Mouse (Mus musculus): ENCODE data around the gene Tcl1b4. TPM values are rescaled to one million over a fixed set of nuclear protein-coding genes. Genes with fewer than 3 reads are reported as not detected.

Tcl1b4 gene
- polyA plus RNA-seq, 1 experiment from 2014 or later = not detected

DNA sequence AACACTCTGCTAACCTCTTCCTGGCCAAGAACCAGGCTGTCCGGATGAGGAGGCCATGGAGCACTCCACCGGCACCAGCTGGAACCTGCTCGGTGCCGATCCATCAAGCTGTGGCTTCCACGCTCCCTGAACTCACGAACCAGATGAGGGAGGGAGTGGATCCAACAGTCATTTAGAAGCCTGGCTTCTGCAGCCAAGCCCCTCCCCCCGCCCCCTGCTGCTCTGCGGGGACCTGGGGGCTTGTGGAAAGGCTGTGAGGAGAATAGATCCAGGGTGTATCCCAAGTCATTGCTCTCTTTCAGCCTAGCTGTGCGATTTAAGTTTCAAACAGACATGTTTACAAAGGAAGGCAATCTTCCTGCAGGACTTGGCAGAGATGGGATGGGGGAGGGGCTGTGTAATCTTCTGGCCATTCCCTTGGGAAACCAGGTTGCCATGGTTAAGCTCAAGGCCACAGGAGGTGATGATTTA lies 47.0 kb downstream of the Tcl1b4 start:
- 5% methylated on average over 9 of the region's 9 CpGs for WGBS

DNA sequence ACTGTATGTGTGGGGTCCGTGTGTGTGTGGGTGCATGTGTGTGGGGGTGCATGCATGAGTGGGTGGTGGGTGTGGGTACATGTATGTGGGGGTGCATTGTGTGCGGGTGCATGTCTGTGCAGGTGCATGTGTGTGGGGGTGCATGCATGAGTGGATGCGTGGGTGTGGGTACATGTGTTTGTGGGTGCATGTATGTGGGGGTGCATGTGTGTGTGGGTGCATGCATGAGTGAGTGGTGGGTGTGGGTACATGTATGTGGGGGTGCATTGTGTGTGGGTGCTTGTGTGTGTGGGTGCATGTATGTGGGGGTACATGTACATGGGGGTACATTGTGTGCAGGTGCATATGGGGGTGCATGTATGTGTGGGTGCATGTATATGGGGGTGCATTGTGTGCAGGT lies 52.0 kb downstream of the Tcl1b4 start:
- Histone ChIP-seq H3K9ac (ENCODE audit: low read depth, low read length) (no peak overlapping the region), H3K36me3 (ENCODE audit: control insufficient read depth, insufficient read depth) (no peaks in the 10 kb centered on the region), H3K4me1 (replicated peaks; ENCODE audit: control insufficient read depth, insufficient read depth, low read length) (no peaks in the 10 kb centered on the region), H3K4me3 (ENCODE audit: low read depth, low read length) (no peak overlapping the region), H3K9me3 (ENCODE audit: control insufficient read depth) (no peaks in the 10 kb centered on the region), H3K27ac (ENCODE audit: low read depth, low read length) (no peak overlapping the region), H3K4me2 (replicated peaks; ENCODE audit: low read depth) (no peak overlapping the region), H3K27me3 (replicated peaks; ENCODE audit: control insufficient read depth, insufficient read depth, low read length) (no peaks in the 10 kb centered on the region)
- no peak for ATAC-seq
- 95% methylated on average over 3 of the region's 3 CpGs for WGBS
- no peak for TF ChIP-seq CTCF (IDR thresholded peaks at IDR 0.05; ENCODE audit: low read depth)

More for the DNA sequence above, 47.0 kb downstream of the Tcl1b4 start:
- Histone ChIP-seq H3K4me3 (ENCODE audit: low read depth, low read length) (no peak overlapping the region), H3K27me3 (replicated peaks; ENCODE audit: control insufficient read depth, insufficient read depth, low read length) (no peaks in the 10 kb centered on the region), H3K27ac (ENCODE audit: low read depth, low read length) (no peak overlapping the region), H3K4me1 (replicated peaks; ENCODE audit: control insufficient read depth, insufficient read depth, low read length) (no peaks in the 10 kb centered on the region), H3K9ac (ENCODE audit: low read depth, low read length) (no peak overlapping the region), H3K9me3 (ENCODE audit: control insufficient read depth) (no peaks in the 10 kb centered on the region), H3K4me2 (replicated peaks; ENCODE audit: low read depth) (peak overlapping the region; percentile 37; the same call in 1 of the 2 replicates), H3K36me3 (ENCODE audit: control insufficient read depth, insufficient read depth) (no peaks in the 10 kb centered on the region)
- no peak for ATAC-seq
- no peak for TF ChIP-seq CTCF (IDR thresholded peaks at IDR 0.05; ENCODE audit: low read depth)

Other genes starting within 250 kb of the Tcl1b4 start
- gene Syne3, start 192.1 kb upstream of the Tcl1b4 start, polyA plus RNA-seq (2015; fragmentation: Nextera tagmentation; extraction: Ambion mirVana) = 1.6 and 1.8 TPM in 2 replicates
- gene Glrx5, start 169.3 kb upstream of the Tcl1b4 start, polyA plus RNA-seq (2015; fragmentation: Nextera tagmentation; extraction: Ambion mirVana) = 209 TPM in 2 replicates
- gene Tcl1b2, start 55.9 kb upstream of the Tcl1b4 start, polyA plus RNA-seq (2015; fragmentation: Nextera tagmentation; extraction: Ambion mirVana) = not detected in 2 replicates
- gene Tcl1b1, start 42.3 kb upstream of the Tcl1b4 start, polyA plus RNA-seq (2015; fragmentation: Nextera tagmentation; extraction: Ambion mirVana) = not detected in 2 replicates
- gene Tcl1b5, start 25.6 kb upstream of the Tcl1b4 start, polyA plus RNA-seq (2015; fragmentation: Nextera tagmentation; extraction: Ambion mirVana) = not detected in 2 replicates
- not detected in 2 replicates for gene Tcl1b3, start 10.9 kb upstream of the Tcl1b4 start, polyA plus RNA-seq (2015; fragmentation: Nextera tagmentation; extraction: Ambion mirVana)
- not detected in 2 replicates for gene Tcl1, start 20.8 kb downstream of the Tcl1b4 start, polyA plus RNA-seq (2015; fragmentation: Nextera tagmentation; extraction: Ambion mirVana)
- 0.10 and 0.14 TPM in 2 replicates for gene Tunar, start 131.9 kb downstream of the Tcl1b4 start, polyA plus RNA-seq (2015; fragmentation: Nextera tagmentation; extraction: Ambion mirVana)